Mouse (Mus musculus) intestine, embryonic 16.5 days (tissue): Measurements from ENCODE around the gene Gtpbp10. TPM values are rescaled to one million over a fixed set of nuclear protein-coding genes. Genes with fewer than 3 reads are reported as not detected.

ENCODE experiments used
- ATAC-seq: fragments of 200-750 bp; cut with Nextera tagmentation; 2 replicates; pipeline ENCODE4 v1.8.0; 2017; ENCODE audit warnings: moderate TSS enrichment, moderate library complexity
- H3K27ac ChIP-seq: fragments of 300-500 bp; sonication (generic); 2 replicates; pipeline ENCODE4 v1.5.1; 2014; ENCODE audit warnings: mild to moderate bottlenecking, low read length
- H3K27me3 ChIP-seq: fragments of 300-500 bp; sonication (generic); replicated peaks from 2 replicates; pipeline ENCODE4 v1.6.1; 2014; ENCODE audit warnings: low read length, control low read depth, mixed read lengths; ENCODE audit not compliant: control insufficient read depth, insufficient read depth
- H3K36me3 ChIP-seq: fragments of 300-500 bp; sonication (generic); 2 replicates; pipeline ENCODE4 v1.6.1; 2014; ENCODE audit warnings: low read length, control low read depth; ENCODE audit not compliant: control insufficient read depth, insufficient read depth
- H3K4me1 ChIP-seq: fragments of 300-500 bp; sonication (generic); 2 replicates; pipeline ENCODE4 v1.6.1; 2014; ENCODE audit warnings: low read length, control low read depth, mixed read lengths; ENCODE audit not compliant: control insufficient read depth, insufficient read depth
- H3K4me2 ChIP-seq: fragments of 300-500 bp; sonication (generic); 2 replicates; pipeline ENCODE4 v1.6.1; 2014; ENCODE audit warnings: low read depth, low read length, control low read depth
- H3K4me3 ChIP-seq: fragments of 300-500 bp; sonication (generic); 2 replicates; pipeline ENCODE4 v1.5.1; 2014; ENCODE audit warnings: mild to moderate bottlenecking, low read length
- H3K9ac ChIP-seq: fragments of 300-500 bp; sonication (generic); 2 replicates; pipeline ENCODE4 v1.6.1; 2014; ENCODE audit warnings: low read depth, low read length
- H3K9me3 ChIP-seq: fragments of 300-500 bp; sonication (generic); 2 replicates; pipeline ENCODE4 v1.6.1; 2016; ENCODE audit warnings: low read length, control low read depth; ENCODE audit not compliant: control insufficient read depth
- WGBS: fragments of 180-500 bp; shearing (Covaris S2); extraction: QIAGEN DNeasy Blood & Tissue Kit; methylation state at CpG from one replicate; pipeline ENCODE4 v1.1.7; 2014; 5-methylcytosine and 5-hydroxymethylcytosine counted together
- polyA plus RNA-seq: library from polyadenylated mRNA; unstranded; fragments of >200 nt; fragmentation: Nextera tagmentation; extraction: Ambion mirVana; gene quantifications from 2 replicates; pipeline ENCODE4 v1.2.1, GENCODE M21; 2015

Gtpbp10 gene
- polyA plus RNA-seq, 1 experiment from 2014 or later: 26.1 TPM

DNA sequence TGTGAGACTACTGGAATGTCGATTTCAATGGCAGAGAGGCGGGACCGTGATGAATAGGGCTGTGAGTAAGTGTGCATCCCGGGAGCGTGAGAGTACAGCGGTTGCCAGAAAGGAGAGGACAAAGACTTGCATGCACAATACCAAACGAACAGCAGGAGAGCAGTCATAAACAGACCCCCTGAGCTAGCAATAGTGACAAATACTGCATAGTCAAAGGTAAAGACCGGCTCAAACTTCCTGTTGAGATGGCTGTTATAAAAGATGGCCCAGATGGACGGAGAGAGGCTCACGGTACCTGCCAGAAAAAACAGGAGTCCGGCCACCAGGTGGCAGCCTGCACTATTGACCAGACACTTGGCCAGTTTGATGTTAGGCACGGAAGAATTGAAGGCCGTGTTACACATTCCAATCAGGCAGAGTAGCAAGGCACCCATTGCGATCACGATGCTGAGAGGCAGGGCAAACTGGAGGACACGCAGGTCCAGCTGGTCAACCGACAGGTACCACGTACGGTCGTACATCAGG is 51.6 kb downstream of the Gtpbp10 start:
- H3K4me1 ChIP-seq: no peaks in the 10 kb centered on the region
- H3K4me3 ChIP-seq: no peak overlapping the region
- H3K4me2 ChIP-seq: no peak overlapping the region
- no peak overlapping the region for H3K9ac ChIP-seq
- 0 out of 2 replicates have a peak, but pooled peaks cover 3% of the 10 kb centered on the region for H3K36me3 ChIP-seq
- ATAC-seq: 0 out of 2 replicates have a peak, but pooled peaks have one; percentile 56
- no peaks in the 10 kb centered on the region for H3K27me3 ChIP-seq
- WGBS: 53% methylated on average over 20 of the region's 20 CpGs
- no peaks in the 10 kb centered on the region for H3K9me3 ChIP-seq
- H3K27ac ChIP-seq: no peak overlapping the region

DNA sequence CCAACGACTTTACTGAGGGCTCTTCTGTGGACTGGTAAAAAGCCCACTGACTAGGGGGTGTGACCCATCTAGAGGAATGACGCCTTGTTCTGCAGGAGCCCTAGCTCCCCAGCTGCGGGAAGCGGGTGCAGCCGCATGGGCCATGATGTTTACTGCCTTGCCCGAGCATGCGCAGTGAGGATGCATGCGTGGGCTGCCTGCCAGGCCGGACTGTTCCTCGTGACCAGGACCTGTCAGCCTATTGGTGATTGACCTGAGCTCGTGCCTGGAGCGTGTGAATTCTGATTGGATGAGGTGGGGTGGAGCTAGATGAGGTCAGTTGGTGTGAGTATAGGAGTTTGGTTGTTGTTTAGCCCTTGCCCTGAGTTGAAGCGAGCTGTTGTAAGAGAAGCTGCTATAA is 54.9 kb downstream of the Gtpbp10 start:
- 0 out of 2 replicates have a peak, but pooled peaks cover 3% of the 10 kb centered on the region for H3K36me3 ChIP-seq
- no peaks in the 10 kb centered on the region for H3K9me3 ChIP-seq
- H3K4me3 ChIP-seq: no peak overlapping the region
- ATAC-seq: no peak
- H3K4me2 ChIP-seq: no peak overlapping the region
- WGBS: 89% methylated on average over 13 of the region's 13 CpGs
- no peak overlapping the region for H3K9ac ChIP-seq
- H3K4me1 ChIP-seq: no peaks in the 10 kb centered on the region
- no peak overlapping the region for H3K27ac ChIP-seq
- H3K27me3 ChIP-seq: no peaks in the 10 kb centered on the region

GRCm38 (mm10) chr5:5503381-5503780 is 56.0 kb downstream of the Gtpbp10 start:
- H3K27ac ChIP-seq: no peak overlapping the region
- no peaks in the 10 kb centered on the region for H3K27me3 ChIP-seq
- no peak overlapping the region for H3K4me2 ChIP-seq
- H3K9ac ChIP-seq: no peak overlapping the region
- 78% methylated on average over 4 of the region's 4 CpGs for WGBS
- no peaks in the 10 kb centered on the region for H3K4me1 ChIP-seq
- 0 out of 2 replicates have a peak, but pooled peaks cover 3% of the 10 kb centered on the region for H3K36me3 ChIP-seq
- ATAC-seq: no peak
- H3K4me3 ChIP-seq: no peak overlapping the region
- H3K9me3 ChIP-seq: no peaks in the 10 kb centered on the region

- Histone ChIP-seq H3K27ac (no peak overlapping the region), H3K4me2 (no peak overlapping the region), H3K9me3 (no peaks in the 10 kb centered on the region), H3K4me3 (no peak overlapping the region), H3K27me3 (no peaks in the 10 kb centered on the region), H3K36me3 (no peaks in the 10 kb centered on the region), H3K9ac (no peak overlapping the region), H3K4me1 (no peaks in the 10 kb centered on the region)
- no peak for ATAC-seq
- 80% methylated on average over 2 of the region's 2 CpGs for WGBS
These were observed 57.8 kb downstream of the Gtpbp10 start for GRCm38 (mm10) chr5:5501583-5501982.

DNA sequence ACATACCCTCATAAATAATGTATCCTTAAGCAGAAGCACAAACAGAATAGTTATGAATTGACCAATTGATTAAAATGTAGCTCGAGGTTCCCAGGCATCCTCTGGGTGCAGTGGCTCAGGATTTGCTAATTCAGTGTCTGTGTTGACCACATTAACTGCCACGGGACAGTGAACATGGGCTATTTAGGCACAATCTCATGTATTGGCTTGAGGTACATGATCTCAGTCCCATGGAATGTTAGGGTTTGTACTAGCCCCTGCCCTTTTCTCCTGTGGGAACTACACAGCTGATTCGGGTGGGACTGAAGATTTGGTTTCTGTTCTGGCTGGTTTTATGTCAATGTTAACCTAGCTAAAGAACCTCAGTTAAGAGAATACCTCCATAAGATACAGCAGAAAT is 62.9 kb downstream of the Gtpbp10 start:
- Histone ChIP-seq H3K4me3 (no peak overlapping the region), H3K9ac (no peak overlapping the region), H3K36me3 (no peaks in the 10 kb centered on the region), H3K4me1 (no peaks in the 10 kb centered on the region), H3K27ac (no peak overlapping the region), H3K27me3 (no peaks in the 10 kb centered on the region), H3K4me2 (no peak overlapping the region), H3K9me3 (no peaks in the 10 kb centered on the region)
- WGBS: 68% methylated on average over 3 of the region's 3 CpGs
- no peak for ATAC-seq

GRCm38 (mm10) chr5:5495042-5495441 is 64.3 kb downstream of the Gtpbp10 start:
- no peak overlapping the region for H3K4me3 ChIP-seq
- H3K27me3 ChIP-seq: no peaks in the 10 kb centered on the region
- H3K9me3 ChIP-seq: no peaks in the 10 kb centered on the region
- H3K4me2 ChIP-seq: no peak overlapping the region
- ATAC-seq: peak; percentile 76
- no peaks in the 10 kb centered on the region for H3K36me3 ChIP-seq
- 63% methylated on average over 4 of the region's 4 CpGs for WGBS
- H3K9ac ChIP-seq: no peak overlapping the region
- H3K27ac ChIP-seq: no peak overlapping the region
- H3K4me1 ChIP-seq: no peaks in the 10 kb centered on the region

- no peaks in the 10 kb centered on the region for H3K36me3 ChIP-seq
- WGBS: 38% methylated on average over 16 of the region's 16 CpGs
- no peak overlapping the region for H3K4me2 ChIP-seq
- H3K4me3 ChIP-seq: no peak overlapping the region
- no peaks in the 10 kb centered on the region for H3K4me1 ChIP-seq
- no peak overlapping the region for H3K27ac ChIP-seq
- ATAC-seq: peak; percentile 71
- no peaks in the 10 kb centered on the region for H3K27me3 ChIP-seq
- H3K9me3 ChIP-seq: no peaks in the 10 kb centered on the region
- no peak overlapping the region for H3K9ac ChIP-seq
These were observed 64.9 kb downstream of the Gtpbp10 start for GRCm38 (mm10) chr5:5494269-5495005.

DNA sequence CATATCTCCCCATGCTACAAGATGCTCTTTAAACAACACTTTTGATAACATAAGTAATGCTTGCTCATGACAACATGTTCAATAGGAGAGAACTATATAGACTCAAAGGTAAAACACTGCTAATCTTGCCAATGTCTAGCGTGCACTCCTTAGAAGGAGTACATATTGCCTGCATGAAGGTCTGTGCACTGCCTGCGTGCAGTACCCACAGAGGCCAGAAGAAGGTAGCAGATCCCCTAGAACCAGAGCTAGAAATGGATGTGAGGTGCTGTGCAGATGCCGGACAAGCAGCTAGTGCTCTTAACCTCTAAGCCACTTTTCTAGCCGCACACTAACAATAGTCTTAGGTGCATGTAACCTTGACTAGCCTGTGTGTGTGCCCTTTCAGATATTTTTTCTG is 67.2 kb downstream of the Gtpbp10 start:
- H3K4me2 ChIP-seq: no peak overlapping the region
- no peak overlapping the region for H3K27ac ChIP-seq
- H3K9me3 ChIP-seq: no peaks in the 10 kb centered on the region
- H3K4me1 ChIP-seq: no peaks in the 10 kb centered on the region
- no peak overlapping the region for H3K9ac ChIP-seq
- no peak overlapping the region for H3K4me3 ChIP-seq
- H3K27me3 ChIP-seq: no peaks in the 10 kb centered on the region
- 93% methylated on average over 4 of the region's 4 CpGs for WGBS
- no peaks in the 10 kb centered on the region for H3K36me3 ChIP-seq
- no peak for ATAC-seq
